Mouse (Mus musculus) embryonic facial prominence, embryonic 11.5 days (tissue): ENCODE measurements around the gene Gm49027. TPM values are rescaled to one million over a fixed set of nuclear protein-coding genes. Genes with fewer than 3 reads are reported as not detected.
A peak's percentile ranks its signal among the peaks of the same experiment; 100 is the strongest.

Experiments
- ATAC-seq: fragments of 200-750 bp; cut with Nextera tagmentation; replicated peaks from 2 replicates; pipeline ENCODE4 v1.8.0; 2017; ENCODE audit warnings: low read depth; ENCODE audit not compliant: insufficient number of reproducible peaks, low FRiP score, low TSS enrichment
- DNase-seq: peaks from one replicate; pipeline ENCODE4 v3.0.0-alpha.2; 2015; ENCODE audit warnings: low spot score
- H3K27ac ChIP-seq: fragments of 300-500 bp; sonication (generic); replicated peaks from 2 replicates; pipeline ENCODE4 v1.5.1; 2014; ENCODE audit warnings: mild to moderate bottlenecking, low read depth, low read length, control low read depth
- H3K27me3 ChIP-seq: fragments of 300-500 bp; sonication (generic); 2 replicates; pipeline ENCODE4 v1.6.1; 2014; ENCODE audit warnings: mild to moderate bottlenecking, low read length, moderate library complexity, mixed read lengths; ENCODE audit not compliant: control insufficient read depth, insufficient read depth
- H3K36me3 ChIP-seq: fragments of 300-500 bp; sonication (generic); replicated peaks from 2 replicates; pipeline ENCODE4 v1.6.1; 2014; ENCODE audit warnings: low read depth, mild to moderate bottlenecking, low read length, moderate library complexity, mixed read lengths; ENCODE audit not compliant: control insufficient read depth, insufficient read depth
- H3K4me1 ChIP-seq: fragments of 300-500 bp; sonication (generic); 2 replicates; pipeline ENCODE4 v1.6.1; 2014; ENCODE audit warnings: low read length, mixed read lengths; ENCODE audit not compliant: control insufficient read depth, insufficient read depth
- H3K4me2 ChIP-seq: fragments of 300-500 bp; sonication (generic); 2 replicates; pipeline ENCODE4 v1.6.1; 2014; ENCODE audit warnings: low read depth, mild to moderate bottlenecking, control low read depth, low read length, moderate library complexity
- H3K4me3 ChIP-seq: fragments of 300-500 bp; sonication (generic); 2 replicates; pipeline ENCODE4 v1.5.1; 2014; ENCODE audit warnings: low read depth, low read length, control low read depth
- H3K9ac ChIP-seq: fragments of 300-500 bp; sonication (generic); replicated peaks from 2 replicates; pipeline ENCODE4 v1.6.1; 2014; ENCODE audit warnings: mild to moderate bottlenecking, control low read depth, low read length
- H3K9me3 ChIP-seq: fragments of 300-500 bp; sonication (generic); replicated peaks from 2 replicates; pipeline ENCODE4 v1.6.1; 2016; ENCODE audit warnings: mild to moderate bottlenecking, low read length, inconsistent platforms, mixed read lengths; ENCODE audit not compliant: control insufficient read depth
- WGBS: fragments of 180-500 bp; shearing (Covaris S2); extraction: QIAGEN DNeasy Blood & Tissue Kit; methylation state at CpG from one replicate; pipeline ENCODE4 v1.1.7; 2014; 5-methylcytosine and 5-hydroxymethylcytosine counted together
- polyA plus RNA-seq: library from polyadenylated mRNA; unstranded; fragments of >200 nt; fragmentation: Nextera tagmentation; extraction: Ambion mirVana; gene quantifications from 2 replicates; pipeline ENCODE4 v1.2.1, GENCODE M21; 2014

The Gm49027 gene
- polyA plus RNA-seq, 1 experiment from 2014 or later, result 0.48 TPM

- WGBS, result 29% methylated on average over 9 of the region's 9 CpGs
- Histone ChIP-seq H3K4me3 (no peak overlapping the region), H3K36me3 (no peaks in the 10 kb centered on the region), H3K27me3 (no peaks in the 10 kb centered on the region), H3K4me2 (no peak overlapping the region), H3K4me1 (no peaks in the 10 kb centered on the region; the same call in none of the 2 replicates), H3K9me3 (no peaks in the 10 kb centered on the region), H3K27ac (no peak overlapping the region), H3K9ac (no peak overlapping the region)
- no peak for DNase-seq
- no peak for ATAC-seq
Measured at GRCm38 (mm10) chr5:123489935-123490334, 35.4 kb downstream of the Gm49027 start.

DNA sequence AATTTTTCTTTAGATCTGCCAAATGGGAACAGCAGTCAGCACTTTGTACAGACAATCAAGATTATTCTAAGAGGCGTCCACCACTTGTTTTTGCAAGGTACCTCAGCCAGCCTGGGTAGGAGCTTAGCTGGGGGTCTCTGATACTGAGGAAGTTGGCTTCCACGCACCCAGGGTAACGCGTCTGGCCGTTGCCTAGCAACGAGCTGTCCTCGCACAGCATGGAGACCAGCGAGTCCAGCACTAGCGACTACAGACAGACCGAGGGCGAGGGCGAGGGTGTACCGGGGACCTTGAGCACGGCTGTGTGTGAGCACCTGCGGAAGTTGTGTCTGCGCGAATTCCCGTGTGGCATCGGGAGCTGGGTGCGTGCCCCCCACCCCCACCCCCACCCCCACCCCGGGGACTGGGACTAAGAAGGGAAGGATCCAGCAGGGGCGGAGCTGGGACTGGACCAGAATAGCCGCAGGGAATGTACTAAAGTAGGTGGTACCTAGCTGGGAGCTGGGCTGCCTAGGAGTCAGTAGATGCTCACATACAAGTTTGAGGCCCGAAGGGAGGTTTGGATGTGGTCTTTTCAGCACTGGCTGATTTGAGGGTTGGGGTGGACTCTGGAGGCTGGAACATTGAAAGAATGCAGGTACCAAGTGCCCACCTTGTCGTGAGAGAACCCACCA is 36.0 kb downstream of the Gm49027 start, which contains the start of the genes Lrrc43 and Il31:
TSS of gene Lrrc43 (plus strand) at position 194 of the 674 bp plus-strand sequence.
TSS of gene Il31 (minus strand) at position 378 of the 674 bp plus-strand sequence.
- WGBS, result 9% methylated on average over 25 of the region's 25 CpGs
- ATAC-seq (peak; percentile 67; the same call in 1 of the 2 replicates), DNase-seq (peak; percentile 59)
- H3K4me3 ChIP-seq, result no peak within 1 kb of the TSS
- no peak within 1 kb of the TSS for H3K9ac ChIP-seq
- H3K9me3 ChIP-seq, result no peaks in the 10 kb centered on the region
- no peaks in the 10 kb centered on the region for H3K36me3 ChIP-seq
- H3K4me2 ChIP-seq, result peak within 1 kb of the TSS; percentile 49
- no peaks in the 10 kb centered on the region for H3K27me3 ChIP-seq
- no peaks in the 10 kb centered on the region; the same call in none of the 2 replicates for H3K4me1 ChIP-seq
- no peak within 1 kb of the TSS for H3K27ac ChIP-seq

- ATAC-seq, result no peak
- Histone ChIP-seq H3K4me1 (no peaks in the 10 kb centered on the region; the same call in none of the 2 replicates), H3K9me3 (no peaks in the 10 kb centered on the region), H3K36me3 (no peaks in the 10 kb centered on the region), H3K9ac (no peak overlapping the region), H3K4me3 (no peak overlapping the region), H3K27ac (no peak overlapping the region), H3K27me3 (no peaks in the 10 kb centered on the region), H3K4me2 (no peak overlapping the region)
- WGBS, result 87% methylated on average over 11 of the region's 11 CpGs
- no peak for DNase-seq
Measured at GRCm38 (mm10) chr5:123487659-123488395, 37.5 kb downstream of the Gm49027 start.

DNA sequence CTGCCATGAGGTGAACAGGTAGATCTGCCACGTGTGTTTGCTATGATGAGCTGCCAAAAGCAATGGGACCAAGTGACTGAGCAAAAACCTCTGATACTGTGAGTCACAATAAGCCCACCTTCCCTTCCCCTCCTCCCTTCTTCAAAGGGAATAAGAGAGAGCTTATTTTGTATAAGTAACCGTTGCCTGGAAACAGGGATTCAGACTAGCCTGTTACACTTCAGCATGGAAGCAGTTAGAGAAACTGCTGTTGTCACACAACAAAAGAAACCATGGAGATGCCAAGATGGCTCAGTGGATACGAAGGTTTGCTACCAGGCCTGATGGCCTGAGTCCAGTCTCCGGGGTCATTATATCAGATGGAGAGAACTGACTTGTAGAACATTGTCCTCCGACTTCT is 51.5 kb downstream of the Gm49027 start:
- Histone ChIP-seq H3K27me3 (no peaks in the 10 kb centered on the region), H3K4me2 (no peak overlapping the region), H3K27ac (no peak overlapping the region), H3K36me3 (no peaks in the 10 kb centered on the region), H3K4me3 (no peak overlapping the region), H3K9me3 (no peaks in the 10 kb centered on the region), H3K9ac (no peak overlapping the region), H3K4me1 (no peaks in the 10 kb centered on the region)
- whole genome bisulfite sequencing, result 89% methylated on average over 5 of the region's 5 CpGs
- DNase-seq (no peak), ATAC-seq (no peak)

DNA sequence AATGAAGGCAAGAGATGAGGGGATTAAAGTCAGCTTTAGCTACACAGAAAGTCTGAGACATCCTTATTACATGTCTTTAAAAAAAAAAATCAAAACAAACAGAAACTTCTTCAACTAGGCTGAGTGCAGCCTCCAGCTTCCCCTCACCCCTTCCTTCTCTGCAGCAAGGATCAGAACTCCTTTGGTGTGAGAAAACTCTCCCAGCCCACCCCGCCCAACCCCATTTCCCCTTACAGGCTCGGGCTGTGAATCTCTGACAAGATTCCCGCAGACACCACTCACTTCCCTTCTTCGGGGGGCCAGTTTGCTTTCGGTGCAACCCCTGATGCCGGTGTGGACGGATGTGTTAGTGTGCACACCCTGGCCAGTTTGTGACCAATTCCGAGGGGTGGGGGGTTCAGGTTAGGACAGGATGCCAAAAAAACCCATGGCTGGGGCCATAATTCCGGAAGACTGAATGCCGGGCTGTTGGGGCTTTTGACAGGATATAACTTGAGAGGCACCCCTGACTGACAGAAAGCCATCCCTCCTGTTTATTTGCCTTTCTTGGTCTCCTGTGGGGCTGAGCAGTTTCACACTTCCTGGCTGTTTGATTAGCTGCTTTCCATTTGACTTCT is 54.4 kb downstream of the Gm49027 start:
- Histone ChIP-seq H3K9ac (no peak overlapping the region), H3K36me3 (no peaks in the 10 kb centered on the region), H3K27me3 (no peaks in the 10 kb centered on the region), H3K4me3 (no peak overlapping the region), H3K4me2 (no peak overlapping the region), H3K27ac (no peak overlapping the region; the same call in 1 of the 2 replicates), H3K4me1 (no peaks in the 10 kb centered on the region), H3K9me3 (no peaks in the 10 kb centered on the region)
- 56% methylated on average over 10 of the region's 10 CpGs for WGBS
- DNase-seq, result peak; percentile 4
- no peak for ATAC-seq

GRCm38 (mm10) chr5:123464638-123465037 is 60.6 kb downstream of the Gm49027 start:
- Histone ChIP-seq H3K4me1 (no peaks in the 10 kb centered on the region), H3K9me3 (no peaks in the 10 kb centered on the region), H3K27me3 (no peaks in the 10 kb centered on the region), H3K4me2 (no peak overlapping the region), H3K9ac (no peak overlapping the region), H3K4me3 (no peak overlapping the region), H3K36me3 (no peaks in the 10 kb centered on the region), H3K27ac (no peak overlapping the region)
- DNase-seq (no peak), ATAC-seq (no peak)
- WGBS, result 87% methylated on average over 1 of the region's 1 CpGs
